Mouse (Mus musculus): ENCODE measurements around the gene Gm9732.
"Not testable (repeated sequence)": the region's sequence is repeated elsewhere in the genome, so short reads cannot be mapped to it uniquely, and the experiment has no call there.

Gene Gm9732

GRCm38 (mm10) chr14:43274986-43275511, at the start of gene Gm9732:
TSS of gene Gm9732 (plus strand) at chr14:43275036.
- DNase-seq (ENCODE audit: low read depth), result not testable (repeated sequence)

GRCm38 (mm10) chr14:43235204-43235603, 39.6 kb upstream of the Gm9732 start, which contains the start of gene Gm8122:
TSS of gene Gm8122 (minus strand) at chr14:43235304.
- DNase-seq (ENCODE audit: low read depth), result not testable (repeated sequence)

- not testable (repeated sequence) for DNase-seq (ENCODE audit: low read depth)
Measured at GRCm38 (mm10) chr14:43237769-43238168, 37.1 kb upstream of the Gm9732 start.

GRCm38 (mm10) chr14:43249611-43250170, 25.1 kb upstream of the Gm9732 start:
- not testable (repeated sequence) for DNase-seq (ENCODE audit: low read depth)

- not testable (repeated sequence) for DNase-seq (ENCODE audit: low read depth)
Measured at GRCm38 (mm10) chr14:43250549-43251253, 24.1 kb upstream of the Gm9732 start.

- DNase-seq (ENCODE audit: low read depth), result not testable (repeated sequence)
Measured at GRCm38 (mm10) chr14:43256511-43256910, 18.3 kb upstream of the Gm9732 start.

- DNase-seq (ENCODE audit: low read depth), result not testable (repeated sequence)
Measured at GRCm38 (mm10) chr14:43258349-43258748, 16.5 kb upstream of the Gm9732 start, which contains the start of gene Gm8126. TSS of gene Gm8126 (plus strand) at chr14:43258649.

GRCm38 (mm10) chr14:43263421-43263820, 11.4 kb upstream of the Gm9732 start:
- DNase-seq (ENCODE audit: low read depth), result not testable (repeated sequence)

- not testable (repeated sequence) for DNase-seq (ENCODE audit: low read depth)
Measured at GRCm38 (mm10) chr14:43268521-43269084, 6.2 kb upstream of the Gm9732 start.

GRCm38 (mm10) chr14:43269211-43269610, 5.6 kb upstream of the Gm9732 start:
- not testable (repeated sequence) for DNase-seq (ENCODE audit: low read depth)

- not testable (repeated sequence) for DNase-seq (ENCODE audit: low read depth)
Measured at GRCm38 (mm10) chr14:43273161-43273560, 1.7 kb upstream of the Gm9732 start.

- DNase-seq (ENCODE audit: low read depth), result not testable (repeated sequence)
Measured at GRCm38 (mm10) chr14:43275752-43276151, 916 bp downstream of the Gm9732 start.

- not testable (repeated sequence) for DNase-seq (ENCODE audit: low read depth)
Measured at GRCm38 (mm10) chr14:43277468-43277867, 2.6 kb downstream of the Gm9732 start.

- DNase-seq (ENCODE audit: low read depth), result not testable (repeated sequence)
Measured at GRCm38 (mm10) chr14:43278146-43278545, 3.3 kb downstream of the Gm9732 start.

GRCm38 (mm10) chr14:43278681-43279080, 3.8 kb downstream of the Gm9732 start:
- not testable (repeated sequence) for DNase-seq (ENCODE audit: low read depth)

- not testable (repeated sequence) for DNase-seq (ENCODE audit: low read depth)
Measured at GRCm38 (mm10) chr14:43293503-43293902, 18.7 kb downstream of the Gm9732 start, which contains the start of gene Gm8127. TSS of gene Gm8127 (minus strand) at chr14:43293832.

GRCm38 (mm10) chr14:43319516-43319915, 44.7 kb downstream of the Gm9732 start:
- DNase-seq (ENCODE audit: low read depth), result not testable (repeated sequence)

GRCm38 (mm10) chr14:43328603-43329002, 53.8 kb downstream of the Gm9732 start:
- not testable (repeated sequence) for DNase-seq (ENCODE audit: low read depth)

- DNase-seq (ENCODE audit: low read depth), result not testable (repeated sequence)
Measured at GRCm38 (mm10) chr14:43331362-43331880, 56.6 kb downstream of the Gm9732 start.

- DNase-seq (ENCODE audit: low read depth), result not testable (repeated sequence)
Measured at GRCm38 (mm10) chr14:43337646-43338045, 62.8 kb downstream of the Gm9732 start.

GRCm38 (mm10) chr14:43347711-43348110, 72.9 kb downstream of the Gm9732 start, which contains the start of gene 1700001F09Rik:
TSS of gene 1700001F09Rik (minus strand) at chr14:43347811.
- DNase-seq (ENCODE audit: low read depth), result not testable (repeated sequence)

- DNase-seq (ENCODE audit: low read depth), result not testable (repeated sequence)
Measured at GRCm38 (mm10) chr14:43352944-43353343, 78.1 kb downstream of the Gm9732 start.
